Mouse (Mus musculus) brain, embryonic 14.5 days (tissue): ENCODE results near the gene Cap1.
A peak's percentile ranks its signal among the peaks of the same experiment; 100 is the strongest.

Experiments
- CTCF ChIP-seq: fragments of 200-500 bp; IDR thresholded peaks from 2 replicates; pipeline ENCODE4 v1.5.1; 2012; ENCODE audit warnings: inconsistent platforms, mild to moderate bottlenecking, moderate library complexity, borderline replicate concordance; ENCODE audit not compliant: insufficient read depth, insufficient read length; ENCODE audit errors: extremely low read depth
- POLR2A ChIP-seq: fragments of 200-500 bp; IDR thresholded peaks from 2 replicates; pipeline ENCODE4 v1.6.1; 2012; ENCODE audit warnings: mild to moderate bottlenecking, inconsistent platforms, borderline replicate concordance; ENCODE audit not compliant: poor library complexity, insufficient read depth, insufficient read length, severe bottlenecking; ENCODE audit errors: extremely low read depth

DNA sequence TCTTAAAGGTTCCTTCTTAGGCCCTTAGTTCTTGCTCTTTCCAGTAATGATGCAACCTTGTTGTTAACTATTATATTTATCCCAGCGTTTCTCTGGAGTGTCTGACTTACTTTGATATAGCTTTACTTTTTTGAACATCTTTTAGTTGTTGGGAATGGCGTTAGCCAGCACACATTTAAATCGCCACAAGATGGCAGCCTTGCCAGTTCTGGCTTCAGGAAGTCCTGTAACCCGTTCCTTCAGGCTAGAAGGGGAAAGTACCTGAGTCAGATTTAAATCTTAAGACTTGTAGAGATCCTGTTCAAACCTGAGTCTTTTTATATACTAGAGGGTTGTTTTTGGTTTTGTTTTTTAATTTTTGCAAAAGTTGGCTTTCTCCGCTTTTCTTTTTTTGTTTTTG lies 12.5 kb upstream of the Cap1 start:
- TF ChIP-seq POLR2A: no peak
- peak; percentile 81 for TF ChIP-seq CTCF
